Mouse (Mus musculus) spleen, adult 2 months (tissue): ENCODE data around the gene Insig1.

ENCODE experiments used
- CTCF ChIP-seq: fragments of 200-500 bp; IDR thresholded peaks from 2 replicates; pipeline ENCODE4 v1.5.1; 2011; ENCODE audit warnings: mild to moderate bottlenecking, inconsistent platforms; ENCODE audit not compliant: insufficient read depth, insufficient read length, insufficient replicate concordance; ENCODE audit errors: extremely low read depth
- POLR2A ChIP-seq: fragments of 200-500 bp; IDR thresholded peaks from 2 replicates; pipeline ENCODE4 v1.6.1; 2011; ENCODE audit warnings: low read depth, low read length, inconsistent platforms

GRCm38 (mm10) chr5:28070149-28070827 lies 875 bp upstream of the Insig1 start:
- TF ChIP-seq CTCF (no peak), POLR2A (no peak)
